Mouse (Mus musculus): Measurements from ENCODE around the gene Gpd1l.

DNA sequence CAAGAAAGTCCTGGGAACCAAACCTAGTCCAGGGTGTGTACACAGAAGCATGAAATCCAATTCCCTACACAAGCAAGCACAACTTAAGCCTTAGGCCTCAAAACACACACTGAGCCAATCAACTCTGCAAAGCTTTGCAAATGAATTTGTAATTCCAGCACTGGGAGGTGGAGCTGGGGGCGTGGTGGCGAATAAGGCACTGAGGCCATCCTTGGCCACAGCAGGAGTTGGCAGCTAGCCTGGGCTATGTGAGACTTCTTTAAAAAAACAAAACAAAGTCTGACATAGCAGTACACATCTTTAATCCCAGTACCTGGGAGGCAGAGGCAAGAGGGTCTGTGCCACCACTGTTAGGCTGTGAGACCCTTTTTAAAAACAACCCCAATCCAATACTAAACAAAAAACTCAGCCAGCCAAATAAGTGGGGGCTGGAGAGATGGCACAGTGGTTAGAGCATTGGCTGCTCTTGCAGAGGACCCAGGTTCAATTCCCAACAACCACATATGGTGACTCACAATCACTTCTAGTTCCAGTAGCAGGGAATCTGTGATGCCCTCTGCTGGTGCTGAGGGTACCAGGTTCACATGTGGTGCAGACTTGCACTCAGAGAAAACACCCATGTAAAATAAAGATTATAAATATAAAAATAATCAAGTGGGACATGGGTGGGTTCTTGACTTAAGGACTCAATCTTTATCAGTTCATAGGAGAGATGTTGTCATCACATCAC lies 12.3 kb downstream of the Gpd1l start:
- TF ChIP-seq CTCF (conservative IDR thresholded peaks at IDR 0.05; ENCODE audit: low read length), result no peak; the same call in 1 of the 2 replicates
- no peak for TF ChIP-seq NANOG (IDR thresholded peaks at IDR 0.05; ENCODE audit: borderline replicate concordance, low read length)
